Mouse (Mus musculus) kidney, embryonic 15.5 days (tissue): ENCODE data around the gene Klhdc1. TPM values are rescaled to one million over a fixed set of nuclear protein-coding genes. Genes with fewer than 3 reads are reported as not detected.

Experiments used
- ATAC-seq: fragments of 200-750 bp; cut with Nextera tagmentation; replicated peaks from 2 replicates; pipeline ENCODE4 v1.8.0; 2017; ENCODE audit warnings: moderate TSS enrichment; ENCODE audit not compliant: low FRiP score
- H3K27ac ChIP-seq: fragments of 300-500 bp; sonication (generic); 2 replicates; pipeline ENCODE4 v1.5.1; 2015; ENCODE audit warnings: mild to moderate bottlenecking, inconsistent platforms
- H3K27me3 ChIP-seq: fragments of 300-500 bp; sonication (generic); 2 replicates; pipeline ENCODE4 v1.6.1; 2015; ENCODE audit warnings: inconsistent platforms
- H3K36me3 ChIP-seq: fragments of 300-500 bp; sonication (generic); 2 replicates; pipeline ENCODE4 v1.6.1; 2015; ENCODE audit warnings: inconsistent platforms
- H3K4me1 ChIP-seq: fragments of 300-500 bp; sonication (generic); 2 replicates; pipeline ENCODE4 v1.6.1; 2015; ENCODE audit warnings: inconsistent platforms
- H3K4me2 ChIP-seq: fragments of 300-500 bp; sonication (generic); 2 replicates; pipeline ENCODE4 v1.6.1; 2015; ENCODE audit warnings: moderate library complexity, mild to moderate bottlenecking, inconsistent platforms
- H3K4me3 ChIP-seq: fragments of 300-500 bp; sonication (generic); replicated peaks from 2 replicates; pipeline ENCODE4 v1.5.1; 2015; ENCODE audit warnings: mild to moderate bottlenecking, inconsistent platforms
- H3K9ac ChIP-seq: fragments of 300-500 bp; sonication (generic); 2 replicates; pipeline ENCODE4 v1.6.1; 2015; ENCODE audit warnings: mild to moderate bottlenecking, inconsistent platforms
- H3K9me3 ChIP-seq: fragments of 300-500 bp; sonication (generic); replicated peaks from 2 replicates; pipeline ENCODE4 v1.6.1; 2016; ENCODE audit warnings: inconsistent platforms
- WGBS: fragments of 180-500 bp; shearing (Covaris S2); methylation state at CpG from one replicate; pipeline ENCODE4 v1.1.7; 2015; ENCODE audit warnings: mixed read lengths; 5-methylcytosine and 5-hydroxymethylcytosine counted together
- polyA plus RNA-seq: library from polyadenylated mRNA; unstranded; fragments of >200 nt; fragmentation: Nextera tagmentation; extraction: Ambion mirVana; gene quantifications from 2 replicates; pipeline ENCODE4 v1.2.1, GENCODE M21; 2015

The Klhdc1 gene
- polyA plus RNA-seq, 1 experiment from 2014 or later, result 7.5 TPM

DNA sequence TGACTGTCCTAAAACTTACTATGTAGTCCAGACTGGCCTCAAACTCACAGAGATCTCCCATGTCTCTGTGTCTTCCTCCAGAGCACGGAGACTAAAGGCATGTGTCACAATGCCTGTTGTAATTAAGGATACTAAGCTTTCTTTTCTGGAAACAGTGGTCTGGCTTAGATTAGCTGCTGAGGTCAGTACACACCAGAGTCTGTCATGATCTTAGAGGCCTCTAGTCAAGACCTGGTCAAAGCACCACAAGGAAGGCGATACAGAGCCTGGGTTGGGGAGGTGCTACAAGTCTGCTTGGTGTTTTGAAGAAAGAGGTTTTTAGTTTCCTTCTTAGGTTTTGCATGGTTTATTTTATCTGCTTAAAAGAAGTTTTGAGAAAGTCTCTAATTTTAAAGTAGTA is 59.4 kb downstream of the Klhdc1 start:
- no peak for ATAC-seq
- H3K36me3 ChIP-seq, result peaks cover 58% of the 10 kb centered on the region
- no peaks in the 10 kb centered on the region for H3K27me3 ChIP-seq
- no peak overlapping the region for H3K27ac ChIP-seq
- H3K4me2 ChIP-seq, result no peak overlapping the region
- WGBS, result 91% methylated on average over 2 of the region's 2 CpGs
- H3K4me1 ChIP-seq, result peaks cover 29% of the 10 kb centered on the region
- no peak overlapping the region for H3K4me3 ChIP-seq
- H3K9ac ChIP-seq, result no peak overlapping the region
- no peaks in the 10 kb centered on the region for H3K9me3 ChIP-seq

- 93% methylated on average over 12 of the region's 12 CpGs for WGBS
Measured at GRCm38 (mm10) chr12:69302171-69302570, 61.2 kb downstream of the Klhdc1 start.

DNA sequence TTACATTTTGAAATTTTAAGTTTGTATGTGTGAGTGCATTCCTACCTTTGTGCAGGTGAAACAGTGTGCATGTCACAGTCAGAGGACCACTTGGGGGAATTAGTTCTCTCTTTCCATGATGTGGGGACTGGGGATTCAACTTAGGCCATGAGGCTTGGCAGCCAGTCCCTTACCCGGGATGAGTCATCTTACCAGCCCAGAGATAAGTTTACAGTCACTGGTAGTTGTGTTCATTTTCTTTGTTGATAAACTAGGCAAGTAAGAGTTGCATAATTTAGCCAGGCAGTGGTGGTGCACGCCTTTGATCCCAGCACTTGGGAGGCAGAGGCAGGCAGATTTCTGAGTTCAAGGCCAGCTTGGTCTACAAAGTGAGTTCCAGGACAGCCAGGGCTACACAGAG is 63.1 kb downstream of the Klhdc1 start:
- peaks cover 89% of the 10 kb centered on the region for H3K36me3 ChIP-seq
- 92% methylated on average over 2 of the region's 2 CpGs for WGBS
- H3K9ac ChIP-seq, result no peak overlapping the region
- no peaks in the 10 kb centered on the region for H3K27me3 ChIP-seq
- no peaks in the 10 kb centered on the region for H3K9me3 ChIP-seq
- H3K4me1 ChIP-seq, result peaks cover 8% of the 10 kb centered on the region
- no peak overlapping the region for H3K4me3 ChIP-seq
- no peak overlapping the region for H3K4me2 ChIP-seq
- no peak for ATAC-seq
- H3K27ac ChIP-seq, result no peak overlapping the region

More at GRCm38 (mm10) chr12:69302171-69302570, 61.2 kb downstream of the Klhdc1 start:
- H3K9me3 ChIP-seq, result no peaks in the 10 kb centered on the region
- ATAC-seq, result no peak
- no peak overlapping the region for H3K9ac ChIP-seq
- H3K4me3 ChIP-seq, result no peak overlapping the region
- no peaks in the 10 kb centered on the region for H3K27me3 ChIP-seq
- H3K4me1 ChIP-seq, result peaks cover 24% of the 10 kb centered on the region
- peaks cover 76% of the 10 kb centered on the region for H3K36me3 ChIP-seq
- H3K4me2 ChIP-seq, result no peak overlapping the region
- H3K27ac ChIP-seq, result no peak overlapping the region

- Histone ChIP-seq H3K27ac (no peak overlapping the region), H3K9ac (no peak overlapping the region), H3K27me3 (no peaks in the 10 kb centered on the region), H3K4me3 (no peak overlapping the region), H3K4me2 (no peak overlapping the region), H3K36me3 (peaks cover 96% of the 10 kb centered on the region), H3K9me3 (no peaks in the 10 kb centered on the region), H3K4me1 (no peaks in the 10 kb centered on the region)
- ATAC-seq, result no peak
- 93% methylated on average over 7 of the region's 7 CpGs for WGBS
Measured at GRCm38 (mm10) chr12:69306333-69306732, 65.4 kb downstream of the Klhdc1 start.

- H3K4me1 ChIP-seq, result no peaks in the 10 kb centered on the region
- no peak overlapping the region for H3K4me3 ChIP-seq
- no peaks in the 10 kb centered on the region for H3K27me3 ChIP-seq
- H3K9ac ChIP-seq, result no peak overlapping the region
- H3K36me3 ChIP-seq, result peaks cover 93% of the 10 kb centered on the region
- H3K4me2 ChIP-seq, result no peak overlapping the region
- no peaks in the 10 kb centered on the region for H3K9me3 ChIP-seq
- ATAC-seq, result no peak
- no peak overlapping the region for H3K27ac ChIP-seq
- 97% methylated on average over 4 of the region's 4 CpGs for WGBS
Measured at GRCm38 (mm10) chr12:69309659-69310058, 68.7 kb downstream of the Klhdc1 start.

DNA sequence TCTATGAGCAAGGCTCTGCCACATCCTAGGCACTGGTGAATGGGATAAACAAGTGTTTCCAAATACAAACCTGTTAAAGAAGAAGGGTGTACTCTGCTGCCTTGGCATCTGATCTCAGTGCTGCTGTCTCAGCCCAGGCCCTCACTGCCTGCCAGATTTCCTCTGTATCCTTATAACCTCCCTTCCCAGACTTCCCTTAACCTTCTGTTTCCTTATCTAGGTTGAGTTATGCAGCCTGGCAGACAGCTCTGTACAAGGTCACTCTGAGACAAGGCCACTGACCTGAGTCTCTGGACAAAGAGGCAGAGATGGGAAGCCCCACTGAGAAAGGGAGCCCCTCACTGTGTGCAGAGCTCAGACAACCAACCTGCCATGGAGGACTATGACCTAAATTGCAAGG is 77.5 kb downstream of the Klhdc1 start:
- H3K4me2 ChIP-seq, result no peak overlapping the region
- H3K36me3 ChIP-seq, result peaks cover 82% of the 10 kb centered on the region
- H3K9ac ChIP-seq, result no peak overlapping the region
- H3K4me1 ChIP-seq, result no peaks in the 10 kb centered on the region
- H3K27me3 ChIP-seq, result no peaks in the 10 kb centered on the region
- no peak for ATAC-seq
- H3K27ac ChIP-seq, result no peak overlapping the region
- H3K4me3 ChIP-seq, result no peak overlapping the region
- no peaks in the 10 kb centered on the region for H3K9me3 ChIP-seq

- Histone ChIP-seq H3K27me3 (no peaks in the 10 kb centered on the region), H3K4me3 (no peak overlapping the region), H3K27ac (no peak overlapping the region), H3K9ac (no peak overlapping the region), H3K4me2 (no peak overlapping the region), H3K4me1 (no peaks in the 10 kb centered on the region), H3K9me3 (no peaks in the 10 kb centered on the region), H3K36me3 (peaks cover 85% of the 10 kb centered on the region)
- 93% methylated on average over 3 of the region's 3 CpGs for WGBS
- ATAC-seq, result no peak
Measured at GRCm38 (mm10) chr12:69331187-69331586, 90.2 kb downstream of the Klhdc1 start.

DNA sequence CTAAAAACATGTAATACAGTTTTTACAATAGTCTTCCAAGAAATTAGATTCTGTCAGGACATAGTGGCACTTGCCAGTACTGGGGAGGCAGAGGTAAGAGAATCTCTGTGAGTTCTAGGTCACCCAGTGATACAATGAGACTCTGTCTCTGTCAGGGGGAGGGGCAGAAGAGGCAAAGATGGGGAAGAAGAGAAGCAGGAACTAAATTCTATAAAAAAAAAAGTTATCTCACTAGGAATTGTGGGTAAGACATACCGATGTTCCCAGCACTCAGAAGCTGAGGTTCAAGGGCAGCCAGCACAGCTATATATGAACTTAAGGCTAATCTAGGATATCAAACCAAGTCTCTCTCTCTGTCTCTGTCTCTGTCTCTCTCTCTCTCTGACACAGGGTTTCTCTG is 91.2 kb downstream of the Klhdc1 start:
- H3K27me3 ChIP-seq, result no peaks in the 10 kb centered on the region
- no peak overlapping the region for H3K4me2 ChIP-seq
- 83% methylated on average over 1 of the region's 1 CpGs for WGBS
- no peak for ATAC-seq
- H3K4me3 ChIP-seq, result no peak overlapping the region
- H3K36me3 ChIP-seq, result peaks cover 83% of the 10 kb centered on the region
- H3K9me3 ChIP-seq, result no peaks in the 10 kb centered on the region
- no peak overlapping the region for H3K27ac ChIP-seq
- no peaks in the 10 kb centered on the region for H3K4me1 ChIP-seq
- no peak overlapping the region for H3K9ac ChIP-seq

- Histone ChIP-seq H3K4me3 (no peak overlapping the region), H3K4me2 (no peak overlapping the region), H3K9ac (no peak overlapping the region), H3K27me3 (no peaks in the 10 kb centered on the region), H3K4me1 (no peaks in the 10 kb centered on the region), H3K36me3 (peaks cover 83% of the 10 kb centered on the region), H3K27ac (no peak overlapping the region), H3K9me3 (no peaks in the 10 kb centered on the region)
- ATAC-seq, result no peak
- WGBS, result 78% methylated on average over 2 of the region's 2 CpGs
Measured at GRCm38 (mm10) chr12:69333547-69333946, 92.6 kb downstream of the Klhdc1 start.

Other genes starting within 250 kb of the Klhdc1 start
- 1,863 and 1,902 TPM in 2 replicates for gene Rps29, start 82.0 kb upstream of the Klhdc1 start, polyA plus RNA-seq
- 22.6 and 26.2 TPM in 2 replicates for gene Lrr1, start 72.4 kb upstream of the Klhdc1 start, polyA plus RNA-seq
- gene Rpl36al, start 57.1 kb upstream of the Klhdc1 start, polyA plus RNA-seq, result 569 and 677 TPM in 2 replicates
- gene Mgat2, start 57.0 kb upstream of the Klhdc1 start, polyA plus RNA-seq, result 52.6 and 55.9 TPM in 2 replicates
- gene Gm49383, start 44.1 kb upstream of the Klhdc1 start, polyA plus RNA-seq, result 33.1 and 33.6 TPM in 2 replicates
- gene Dnaaf2, start 42.7 kb upstream of the Klhdc1 start, polyA plus RNA-seq, result 9.5 and 11.2 TPM in 2 replicates
- gene Gm49384, start 36.9 kb upstream of the Klhdc1 start, polyA plus RNA-seq, result 27.3 and 27.4 TPM in 2 replicates
- gene Pole2, start 13.0 kb upstream of the Klhdc1 start, polyA plus RNA-seq, result 28.9 and 30.6 TPM in 2 replicates
- gene Klhdc2, start 55.5 kb downstream of the Klhdc1 start, polyA plus RNA-seq, result 150 and 151 TPM in 2 replicates
- gene Nemf, start 116.0 kb downstream of the Klhdc1 start, polyA plus RNA-seq, result 87.0 and 91.6 TPM in 2 replicates
- gene Arf6, start 131.0 kb downstream of the Klhdc1 start, polyA plus RNA-seq, result 45.3 and 47.0 TPM in 2 replicates
- gene Gm9887, start 131.3 kb downstream of the Klhdc1 start, polyA plus RNA-seq, result 1.4 and 1.7 TPM in 2 replicates